Mouse (Mus musculus) ES-CJ7 (cell line): ENCODE data around the gene Cbx7.
A peak's percentile ranks its signal among the peaks of the same experiment; 100 is the strongest.

ENCODE experiments used
- DNase-seq: peaks from one replicate; pipeline ENCODE4 v3.0.0; 2011; ENCODE audit warnings: low read depth, low spot score

Cbx7 gene

GRCm38 (mm10) chr15:79970940-79971339, at the start of gene Cbx7:
Gene Cbx7, minus strand, starts transcription at chr15:79971119.
- DNase-seq, result peak; percentile 99

GRCm38 (mm10) chr15:80020516-80020915, 49.6 kb upstream of the Cbx7 start:
- DNase-seq, result no peak

GRCm38 (mm10) chr15:80019625-80020024, 48.7 kb upstream of the Cbx7 start:
- DNase-seq, result no peak

- DNase-seq, result no peak
These were observed 48.3 kb upstream of the Cbx7 start for GRCm38 (mm10) chr15:80019220-80019619.

- peak; percentile 32 for DNase-seq
These were observed 45.8 kb upstream of the Cbx7 start for GRCm38 (mm10) chr15:80016563-80017301.

GRCm38 (mm10) chr15:80015211-80015952, 44.5 kb upstream of the Cbx7 start:
- no peak for DNase-seq

- peak; percentile 58 for DNase-seq
These were observed 43.6 kb upstream of the Cbx7 start, which contains the start of gene Pdgfb for GRCm38 (mm10) chr15:80014321-80015210. Gene Pdgfb, minus strand, starts transcription at chr15:80014977.

GRCm38 (mm10) chr15:80014031-80014320, 43.1 kb upstream of the Cbx7 start:
- DNase-seq, result no peak

- no peak for DNase-seq
These were observed 42.5 kb upstream of the Cbx7 start for GRCm38 (mm10) chr15:80013256-80014030.

GRCm38 (mm10) chr15:80012527-80013201, 41.7 kb upstream of the Cbx7 start:
- peak; percentile 78 for DNase-seq

- DNase-seq, result peak; percentile 64
These were observed 41.0 kb upstream of the Cbx7 start for GRCm38 (mm10) chr15:80011778-80012526.

- DNase-seq, result peak; percentile 19
These were observed 40.3 kb upstream of the Cbx7 start for GRCm38 (mm10) chr15:80011194-80011593.

- no peak for DNase-seq
These were observed 39.3 kb upstream of the Cbx7 start for GRCm38 (mm10) chr15:80010182-80010558.

- no peak for DNase-seq
These were observed 38.7 kb upstream of the Cbx7 start for GRCm38 (mm10) chr15:80009421-80010181.

GRCm38 (mm10) chr15:80008461-80008860, 37.5 kb upstream of the Cbx7 start:
- DNase-seq, result no peak

- DNase-seq, result no peak
These were observed 35.2 kb upstream of the Cbx7 start for GRCm38 (mm10) chr15:80006156-80006555.

- peak; percentile 62 for DNase-seq
These were observed 34.5 kb upstream of the Cbx7 start for GRCm38 (mm10) chr15:80005436-80005835.

- DNase-seq, result no peak
These were observed 33.9 kb upstream of the Cbx7 start for GRCm38 (mm10) chr15:80004644-80005340.

- DNase-seq, result no peak
These were observed 32.7 kb upstream of the Cbx7 start for GRCm38 (mm10) chr15:80003581-80003980.
